Mouse (Mus musculus) stomach, embryonic 16.5 days (tissue): Measurements from ENCODE around the gene Nav1. TPM values are rescaled to one million over a fixed set of nuclear protein-coding genes. Genes with fewer than 3 reads are reported as not detected.

Source experiments
- ATAC-seq: fragments of 200-750 bp; cut with Nextera tagmentation; 2 replicates; pipeline ENCODE4 v1.8.0; 2017; ENCODE audit warnings: moderate number of reproducible peaks, moderate TSS enrichment; ENCODE audit not compliant: insufficient read depth, low FRiP score
- H3K27ac ChIP-seq: fragments of 300-500 bp; sonication (generic); 2 replicates; pipeline ENCODE4 v1.5.1; 2014; ENCODE audit warnings: low read length
- H3K27me3 ChIP-seq: fragments of 300-500 bp; sonication (generic); 2 replicates; pipeline ENCODE4 v1.6.1; 2014; ENCODE audit warnings: low read length, control low read depth, mixed read lengths; ENCODE audit not compliant: control insufficient read depth, insufficient read depth
- H3K36me3 ChIP-seq: fragments of 300-500 bp; sonication (generic); 2 replicates; pipeline ENCODE4 v1.6.1; 2014; ENCODE audit warnings: low read length; ENCODE audit not compliant: control insufficient read depth, insufficient read depth
- H3K4me1 ChIP-seq: fragments of 300-500 bp; sonication (generic); 2 replicates; pipeline ENCODE4 v1.6.1; 2014; ENCODE audit warnings: low read length, control low read depth, mixed read lengths; ENCODE audit not compliant: control insufficient read depth, insufficient read depth
- H3K4me2 ChIP-seq: fragments of 300-500 bp; sonication (generic); 2 replicates; pipeline ENCODE4 v1.6.1; 2014; ENCODE audit warnings: low read depth, low read length, mixed read lengths
- H3K4me3 ChIP-seq: fragments of 300-500 bp; sonication (generic); replicated peaks from 2 replicates; pipeline ENCODE4 v1.5.1; 2014; ENCODE audit warnings: mild to moderate bottlenecking, low read length
- H3K9ac ChIP-seq: fragments of 300-500 bp; sonication (generic); 2 replicates; pipeline ENCODE4 v1.6.1; 2014; ENCODE audit warnings: low read length
- H3K9me3 ChIP-seq: fragments of 300-500 bp; sonication (generic); replicated peaks from 2 replicates; pipeline ENCODE4 v1.6.1; 2016; ENCODE audit warnings: low read length, control low read depth; ENCODE audit not compliant: control insufficient read depth
- WGBS: fragments of 180-500 bp; shearing (Covaris S2); extraction: QIAGEN DNeasy Blood & Tissue Kit; methylation state at CpG from one replicate; pipeline ENCODE4 v1.1.7; 2014; 5-methylcytosine and 5-hydroxymethylcytosine counted together
- polyA plus RNA-seq: library from polyadenylated mRNA; unstranded; fragments of >200 nt; fragmentation: Nextera tagmentation; extraction: Ambion mirVana; gene quantifications from 2 replicates; pipeline ENCODE4 v1.2.1, GENCODE M21; 2015

Gene Nav1
- polyA plus RNA-seq, 1 experiment from 2014 or later, result 11.2 TPM

GRCm38 (mm10) chr1:135624646-135625045 lies 17.6 kb upstream of the Nav1 start:
- no peaks in the 10 kb centered on the region for H3K9me3 ChIP-seq
- H3K27ac ChIP-seq, result no peak overlapping the region
- H3K9ac ChIP-seq, result no peak overlapping the region
- 67% methylated on average over 5 of the region's 5 CpGs for WGBS
- no peak for ATAC-seq
- no peaks in the 10 kb centered on the region for H3K27me3 ChIP-seq
- H3K36me3 ChIP-seq, result no peaks in the 10 kb centered on the region
- no peak overlapping the region for H3K4me3 ChIP-seq
- H3K4me1 ChIP-seq, result no peaks in the 10 kb centered on the region
- no peak overlapping the region for H3K4me2 ChIP-seq

- 87% methylated on average over 5 of the region's 5 CpGs for WGBS
- H3K9me3 ChIP-seq, result no peaks in the 10 kb centered on the region
- ATAC-seq, result no peak
Observed at GRCm38 (mm10) chr1:135623136-135623535, 16.0 kb upstream of the Nav1 start.

GRCm38 (mm10) chr1:135621307-135621706 lies 14.2 kb upstream of the Nav1 start:
- Histone ChIP-seq H3K9me3 (no peaks in the 10 kb centered on the region), H3K4me1 (no peaks in the 10 kb centered on the region), H3K27ac (no peak overlapping the region), H3K9ac (no peak overlapping the region), H3K36me3 (no peaks in the 10 kb centered on the region), H3K4me2 (no peak overlapping the region), H3K27me3 (no peaks in the 10 kb centered on the region), H3K4me3 (no peak overlapping the region)
- WGBS, result 48% methylated on average over 3 of the region's 3 CpGs
- no peak for ATAC-seq

More at GRCm38 (mm10) chr1:135623136-135623535, 16.0 kb upstream of the Nav1 start:
- Histone ChIP-seq H3K27me3 (no peaks in the 10 kb centered on the region), H3K27ac (no peak overlapping the region), H3K4me1 (no peaks in the 10 kb centered on the region), H3K4me3 (no peak overlapping the region), H3K36me3 (no peaks in the 10 kb centered on the region), H3K4me2 (no peak overlapping the region), H3K9ac (no peak overlapping the region)

GRCm38 (mm10) chr1:135619932-135620391 lies 12.9 kb upstream of the Nav1 start:
- Histone ChIP-seq H3K36me3 (no peaks in the 10 kb centered on the region), H3K4me2 (no peak overlapping the region), H3K4me3 (no peak overlapping the region), H3K4me1 (peaks cover 6% of the 10 kb centered on the region; the same call in 1 of the 2 replicates), H3K9ac (no peak overlapping the region), H3K27ac (no peak overlapping the region), H3K9me3 (no peaks in the 10 kb centered on the region), H3K27me3 (no peaks in the 10 kb centered on the region)
- WGBS, result 18% methylated on average over 7 of the region's 7 CpGs
- no peak for ATAC-seq

- no peak overlapping the region; the same call in 1 of the 2 replicates for H3K27ac ChIP-seq
- H3K27me3 ChIP-seq, result no peaks in the 10 kb centered on the region
- no peak for ATAC-seq
- H3K4me2 ChIP-seq, result no peak overlapping the region
- peaks cover 6% of the 10 kb centered on the region; the same call in 1 of the 2 replicates for H3K4me1 ChIP-seq
- H3K9ac ChIP-seq, result no peak overlapping the region
- H3K9me3 ChIP-seq, result no peaks in the 10 kb centered on the region
- WGBS, result 72% methylated on average over 7 of the region's 7 CpGs
- no peak overlapping the region for H3K4me3 ChIP-seq
- no peaks in the 10 kb centered on the region for H3K36me3 ChIP-seq
Observed at GRCm38 (mm10) chr1:135619130-135619529, 12.0 kb upstream of the Nav1 start.

GRCm38 (mm10) chr1:135617344-135617743 lies 10.2 kb upstream of the Nav1 start:
- Histone ChIP-seq H3K4me3 (no peak overlapping the region), H3K27ac (no peak overlapping the region), H3K36me3 (no peaks in the 10 kb centered on the region), H3K4me2 (no peak overlapping the region), H3K4me1 (peaks cover 6% of the 10 kb centered on the region; the same call in 1 of the 2 replicates), H3K27me3 (no peaks in the 10 kb centered on the region), H3K9ac (no peak overlapping the region), H3K9me3 (no peaks in the 10 kb centered on the region)
- no peak for ATAC-seq
- WGBS, result 79% methylated on average over 3 of the region's 3 CpGs

- Histone ChIP-seq H3K36me3 (no peaks in the 10 kb centered on the region), H3K27me3 (no peaks in the 10 kb centered on the region), H3K9me3 (no peaks in the 10 kb centered on the region), H3K4me1 (peaks cover 6% of the 10 kb centered on the region; the same call in 1 of the 2 replicates), H3K9ac (no peak overlapping the region), H3K4me2 (peak overlapping the region; percentile 10; the same call in 1 of the 2 replicates), H3K4me3 (no peak overlapping the region), H3K27ac (no peak overlapping the region)
- 16% methylated on average over 20 of the region's 20 CpGs for WGBS
- ATAC-seq, result peak; percentile 80
Observed at GRCm38 (mm10) chr1:135615715-135616641, 8.9 kb upstream of the Nav1 start.

- Histone ChIP-seq H3K9ac (no peak overlapping the region), H3K9me3 (no peaks in the 10 kb centered on the region), H3K4me1 (0 out of 2 replicates have a peak, but pooled peaks cover 2% of the 10 kb centered on the region), H3K36me3 (no peaks in the 10 kb centered on the region), H3K4me3 (no peak overlapping the region), H3K27ac (no peak overlapping the region), H3K27me3 (no peaks in the 10 kb centered on the region), H3K4me2 (no peak overlapping the region)
- no peak for ATAC-seq
- WGBS, result 71% methylated on average over 4 of the region's 4 CpGs
Observed at GRCm38 (mm10) chr1:135609621-135610020, 2.5 kb upstream of the Nav1 start.

GRCm38 (mm10) chr1:135606355-135607015 lies 610 bp downstream of the Nav1 start:
- Histone ChIP-seq H3K4me3 (no peak overlapping the region), H3K4me2 (no peak overlapping the region), H3K36me3 (no peaks in the 10 kb centered on the region), H3K9ac (no peak overlapping the region), H3K27ac (peak overlapping the region; percentile 18; the same call in 1 of the 2 replicates), H3K4me1 (0 out of 2 replicates have a peak, but pooled peaks cover 2% of the 10 kb centered on the region), H3K27me3 (no peaks in the 10 kb centered on the region), H3K9me3 (no peaks in the 10 kb centered on the region)
- 87% methylated on average over 12 of the region's 12 CpGs for WGBS
- no peak for ATAC-seq
